Mouse (Mus musculus) small intestine, adult 2 months (tissue): Measurements from ENCODE around the gene Siva1.

Source experiments
- CTCF ChIP-seq: fragments of 200-500 bp; IDR thresholded peaks from 2 replicates; pipeline ENCODE4 v1.5.1; 2012; ENCODE audit warnings: low read depth, mild to moderate bottlenecking, control low read depth, inconsistent platforms, low read length, moderate library complexity, mixed read lengths; ENCODE audit not compliant: insufficient replicate concordance, insufficient read length; ENCODE audit errors: extremely low read depth
- POLR2A ChIP-seq: fragments of 200-500 bp; IDR thresholded peaks from 2 replicates; pipeline ENCODE4 v1.6.1; 2012; ENCODE audit warnings: low read depth, mild to moderate bottlenecking, control low read depth, inconsistent platforms, low read length, moderate library complexity

GRCm38 (mm10) chr12:112663716-112664115 is 19.2 kb downstream of the Siva1 start:
- TF ChIP-seq CTCF (no peak), POLR2A (no peak)
